Mouse (Mus musculus) stomach, postnatal 0 days (tissue): Measurements from ENCODE around the gene Ofd1. TPM values are rescaled to one million over a fixed set of nuclear protein-coding genes. Genes with fewer than 3 reads are reported as not detected.

ENCODE experiments used
- ATAC-seq: fragments of 200-750 bp; cut with Nextera tagmentation; 2 replicates; pipeline ENCODE4 v1.8.0; 2017; ENCODE audit not compliant: low FRiP score, low TSS enrichment
- DNase-seq: peaks from one replicate; pipeline ENCODE4 v3.0.0-alpha.2; 2016; ENCODE audit warnings: low spot score
- H3K27ac ChIP-seq: fragments of 300-500 bp; sonication (generic); replicated peaks from 2 replicates; pipeline ENCODE4 v1.5.1; 2014; ENCODE audit warnings: mild to moderate bottlenecking, control low read depth
- H3K27me3 ChIP-seq: fragments of 300-500 bp; sonication (generic); 2 replicates; pipeline ENCODE4 v1.6.1; 2014; ENCODE audit warnings: low read length; ENCODE audit not compliant: control insufficient read depth, insufficient read depth
- H3K36me3 ChIP-seq: fragments of 300-500 bp; sonication (generic); 2 replicates; pipeline ENCODE4 v1.6.1; 2014; ENCODE audit warnings: low read length, mixed read lengths; ENCODE audit not compliant: control insufficient read depth, insufficient read depth
- H3K4me1 ChIP-seq: fragments of 300-500 bp; sonication (generic); replicated peaks from 2 replicates; pipeline ENCODE4 v1.6.1; 2014; ENCODE audit warnings: antibody characterized with exemption; ENCODE audit not compliant: control insufficient read depth, insufficient read depth
- H3K4me2 ChIP-seq: fragments of 300-500 bp; sonication (generic); replicated peaks from 2 replicates; pipeline ENCODE4 v1.6.1; 2014; ENCODE audit warnings: low read depth, mild to moderate bottlenecking, control low read depth, moderate library complexity
- H3K4me3 ChIP-seq: fragments of 300-500 bp; sonication (generic); 2 replicates; pipeline ENCODE4 v1.5.1; 2014; ENCODE audit warnings: low read depth, low read length, control low read depth
- H3K9ac ChIP-seq: fragments of 300-500 bp; sonication (generic); 2 replicates; pipeline ENCODE4 v1.6.1; 2014; ENCODE audit warnings: mild to moderate bottlenecking, low read length, control low read depth, mixed read lengths
- H3K9me3 ChIP-seq: fragments of 300-500 bp; sonication (generic); 2 replicates; pipeline ENCODE4 v1.6.1; 2016; ENCODE audit warnings: low read length; ENCODE audit not compliant: control insufficient read depth
- CTCF ChIP-seq: IDR thresholded peaks from 2 replicates; pipeline ENCODE4 v1.5.1; 2016; ENCODE audit warnings: antibody characterized with exemption, low read depth, mild to moderate bottlenecking, moderate library complexity
- EP300 ChIP-seq: optimal IDR thresholded peaks from 2 replicates; pipeline ENCODE3; 2016; ENCODE audit warnings: antibody characterized with exemption
- WGBS: fragments of 180-500 bp; shearing (Covaris S2); extraction: QIAGEN DNeasy Blood & Tissue Kit; methylation state at CpG from one replicate; pipeline ENCODE4 v1.1.7; 2014; 5-methylcytosine and 5-hydroxymethylcytosine counted together
- polyA plus RNA-seq: library from polyadenylated mRNA; unstranded; fragments of >200 nt; fragmentation: Nextera tagmentation; extraction: Ambion mirVana; gene quantifications from 2 replicates; pipeline ENCODE4 v1.2.1, GENCODE M21; 2015

Ofd1 gene
- polyA plus RNA-seq = 4.9 and 5.3 TPM in 2 replicates

DNA sequence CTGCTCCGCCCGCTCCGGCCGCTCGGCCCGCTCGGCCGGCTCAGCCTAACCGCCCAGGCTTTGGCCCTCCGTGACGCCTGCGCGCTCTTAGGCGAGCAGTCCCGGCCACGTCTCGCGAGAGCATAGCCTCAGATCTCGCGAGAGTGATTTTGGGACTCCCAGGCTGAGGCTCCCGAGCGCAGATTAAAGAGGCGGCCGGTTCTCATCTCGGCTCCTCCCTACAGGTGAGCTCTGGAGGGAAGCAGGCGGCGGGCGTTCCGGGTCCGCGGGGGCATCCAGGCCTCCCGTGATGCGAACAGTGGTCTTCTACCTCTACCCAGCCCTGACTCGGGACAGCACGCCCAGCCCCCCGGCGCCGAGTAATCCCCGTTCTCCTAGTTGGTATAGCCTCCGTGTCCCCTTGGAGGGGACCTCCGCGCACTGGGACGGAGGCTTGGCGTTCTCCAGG lies at the start of gene Ofd1:
Gene Ofd1 (minus strand): TSS at position 89 of the 448 bp plus-strand sequence.
- peak within 1 kb of the TSS; percentile 85 for H3K27ac ChIP-seq
- H3K4me2 ChIP-seq = peak within 1 kb of the TSS; percentile 59
- no peaks in the 10 kb centered on the region for H3K4me1 ChIP-seq
- DNase-seq (peak; percentile 88), ATAC-seq (peak; percentile 99)
- H3K36me3 ChIP-seq = no peaks in the 10 kb centered on the region
- TF ChIP-seq CTCF (no peak), EP300 (peak; percentile 95)
- no peaks in the 10 kb centered on the region for H3K9me3 ChIP-seq
- H3K4me3 ChIP-seq = peak within 1 kb of the TSS; percentile 58
- no peaks in the 10 kb centered on the region for H3K27me3 ChIP-seq
- 14% methylated on average over 39 of the region's 44 CpGs for WGBS
- peak within 1 kb of the TSS; percentile 78 for H3K9ac ChIP-seq

DNA sequence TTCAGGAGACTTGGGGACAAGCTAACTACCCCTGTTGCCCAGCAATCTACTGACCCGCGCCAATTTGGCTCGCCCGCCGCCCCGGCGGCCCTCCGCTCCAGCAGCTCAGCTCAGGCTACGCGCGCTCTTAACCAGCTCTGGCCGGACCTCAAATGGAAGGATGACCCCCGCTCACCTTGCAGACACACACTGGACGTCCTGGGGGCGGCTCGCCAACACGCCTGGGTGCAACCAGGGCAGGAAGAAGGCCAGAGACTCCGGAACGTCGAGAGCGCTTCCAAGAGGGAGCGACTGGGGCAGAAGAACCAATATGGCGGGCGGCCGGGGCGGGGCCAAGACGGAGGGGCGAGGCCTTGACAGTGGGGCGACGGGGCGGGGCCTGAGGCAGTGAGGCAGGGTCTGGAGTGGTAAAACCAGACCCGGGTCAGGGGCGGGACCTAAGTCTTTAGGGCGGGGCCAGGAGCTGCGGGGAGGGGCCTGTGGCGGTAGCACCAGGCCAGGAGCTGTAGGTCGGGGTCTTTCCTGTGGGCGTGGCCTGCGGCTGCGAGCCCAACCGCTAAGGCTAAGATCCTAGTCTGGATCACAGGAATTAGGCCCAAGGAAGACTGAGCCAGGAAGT lies 39.0 kb upstream of the Ofd1 start, which contains the start of gene Rab9:
Gene Rab9 (minus strand): TSS at position 503 of the 619 bp plus-strand sequence.
- DNase-seq = peak; percentile 95

DNA sequence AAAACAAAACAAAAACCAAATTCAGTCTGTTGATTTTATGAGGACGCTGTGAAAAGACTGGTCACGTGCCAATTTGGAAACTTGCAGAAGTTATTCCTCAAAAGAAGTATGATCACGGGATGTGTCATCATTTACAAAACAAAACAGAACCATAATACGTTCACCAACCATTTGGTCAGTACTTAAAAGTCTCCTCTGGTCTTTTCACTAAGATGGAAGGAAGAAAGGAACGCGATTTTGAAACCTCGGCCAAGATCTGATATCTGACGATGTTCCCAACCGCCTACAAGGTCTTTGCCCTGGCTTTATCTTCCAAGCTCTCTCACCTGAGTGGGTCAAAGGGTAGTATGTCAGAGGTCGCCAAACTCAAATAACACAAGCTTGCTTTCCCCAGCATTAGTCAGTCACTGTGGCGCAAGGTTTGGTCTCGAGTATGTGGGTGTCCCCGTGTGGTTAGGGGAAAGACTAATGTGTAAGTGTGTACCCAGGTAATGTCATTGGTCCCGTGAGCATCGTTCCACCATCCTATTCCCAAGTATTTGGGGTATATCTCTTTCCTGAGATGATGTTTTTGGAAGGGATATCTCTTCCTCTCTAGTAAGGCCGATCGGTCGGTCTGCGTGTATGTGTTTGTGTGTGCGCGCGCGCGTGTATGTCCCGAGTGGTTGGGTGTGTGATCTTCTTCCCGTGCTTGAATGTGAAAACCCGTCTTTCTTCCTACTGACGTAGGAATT lies 38.3 kb upstream of the Ofd1 start:
- H3K36me3 ChIP-seq = no peaks in the 10 kb centered on the region
- TF ChIP-seq EP300 = no peak
- no peak for TF ChIP-seq CTCF
- no peaks in the 10 kb centered on the region for H3K9me3 ChIP-seq
- H3K4me2 ChIP-seq = peak overlapping the region; percentile 54
- ATAC-seq (peak; percentile 45), DNase-seq (peak; percentile 49)
- H3K27ac ChIP-seq = peak overlapping the region; percentile 91
- peak overlapping the region; percentile 75 for H3K9ac ChIP-seq
- H3K4me3 ChIP-seq = peak overlapping the region; percentile 60
- 13% methylated on average over 28 of the region's 28 CpGs for WGBS
- no peaks in the 10 kb centered on the region for H3K27me3 ChIP-seq
- no peaks in the 10 kb centered on the region for H3K4me1 ChIP-seq

More for the DNA sequence above, 39.0 kb upstream of the Ofd1 start, which contains the start of gene Rab9:
- Histone ChIP-seq H3K4me1 (no peaks in the 10 kb centered on the region), H3K27me3 (no peaks in the 10 kb centered on the region), H3K4me3 (peak within 1 kb of the TSS; percentile 60), H3K27ac (peak within 1 kb of the TSS; percentile 91), H3K36me3 (no peaks in the 10 kb centered on the region), H3K4me2 (peak within 1 kb of the TSS; percentile 54), H3K9me3 (no peaks in the 10 kb centered on the region), H3K9ac (peak within 1 kb of the TSS; percentile 75)
- ATAC-seq = peak; percentile 97
- TF ChIP-seq EP300 (no peak), CTCF (no peak)
- 9% methylated on average over 33 of the region's 41 CpGs for WGBS

DNA sequence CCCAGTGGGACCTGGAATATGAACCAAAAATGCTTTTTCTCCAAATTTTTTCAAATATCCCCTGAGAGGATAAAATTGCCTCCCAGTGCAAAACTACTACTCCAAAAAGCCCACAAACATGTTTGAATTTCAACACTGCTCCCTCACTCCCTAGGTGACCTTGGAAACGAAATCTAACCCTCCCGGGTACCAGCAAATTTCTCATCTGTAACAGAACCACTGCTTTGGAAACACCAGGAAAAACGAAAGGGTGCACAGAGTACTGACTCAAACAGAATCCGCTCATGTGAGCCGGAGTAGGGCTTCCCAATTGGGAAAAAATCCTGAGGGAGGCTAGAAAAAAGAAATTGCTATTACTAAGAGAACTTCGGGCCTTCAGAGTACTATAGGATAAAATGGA lies 36.9 kb upstream of the Ofd1 start:
- WGBS = 55% methylated on average over 6 of the region's 6 CpGs
- Histone ChIP-seq H3K9me3 (no peaks in the 10 kb centered on the region), H3K9ac (no peak overlapping the region), H3K4me2 (peak overlapping the region; percentile 36), H3K27me3 (no peaks in the 10 kb centered on the region), H3K4me1 (no peaks in the 10 kb centered on the region), H3K27ac (no peak overlapping the region), H3K4me3 (no peak overlapping the region), H3K36me3 (no peaks in the 10 kb centered on the region)
- no peak for ATAC-seq
- TF ChIP-seq EP300 = no peak
- TF ChIP-seq CTCF = no peak
- DNase-seq = no peak

DNA sequence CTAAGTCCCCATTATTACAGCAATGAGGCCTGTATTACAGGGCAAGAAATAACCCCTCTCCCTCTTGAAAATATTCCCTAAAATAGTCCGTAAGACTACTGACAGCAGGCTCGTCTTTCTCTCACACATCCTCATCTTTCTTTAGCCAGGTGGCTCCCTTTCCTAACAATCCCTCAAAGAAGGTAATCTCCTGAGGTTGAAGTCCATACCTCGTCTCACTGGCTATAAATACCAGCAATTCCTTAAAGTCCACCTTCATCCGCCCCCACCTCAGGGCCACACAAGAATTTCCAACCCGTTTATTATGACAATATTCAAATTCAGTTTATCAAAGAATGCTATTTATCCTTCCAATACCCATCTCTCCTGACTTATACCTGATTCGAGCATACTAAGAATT lies 32.1 kb upstream of the Ofd1 start:
- no peaks in the 10 kb centered on the region for H3K36me3 ChIP-seq
- TF ChIP-seq CTCF (no peak), EP300 (no peak)

GRCm38 (mm10) chrX:166468321-166468720 lies 27.8 kb upstream of the Ofd1 start:
- Histone ChIP-seq H3K9ac (no peak overlapping the region), H3K4me3 (no peak overlapping the region), H3K27ac (no peak overlapping the region), H3K36me3 (no peaks in the 10 kb centered on the region), H3K4me1 (no peaks in the 10 kb centered on the region), H3K4me2 (no peak overlapping the region), H3K9me3 (no peaks in the 10 kb centered on the region), H3K27me3 (no peaks in the 10 kb centered on the region)
- ATAC-seq (no peak), DNase-seq (no peak)
- TF ChIP-seq CTCF (no peak), EP300 (no peak)
- WGBS = 89% methylated on average over 7 of the region's 7 CpGs

More for the DNA sequence above, 32.1 kb upstream of the Ofd1 start:
- ATAC-seq (no peak), DNase-seq (no peak)
- H3K27ac ChIP-seq = no peak overlapping the region
- no peaks in the 10 kb centered on the region for H3K4me1 ChIP-seq
- H3K9ac ChIP-seq = no peak overlapping the region
- no peaks in the 10 kb centered on the region for H3K27me3 ChIP-seq
- no peaks in the 10 kb centered on the region for H3K9me3 ChIP-seq
- no peak overlapping the region for H3K4me3 ChIP-seq
- 72% methylated on average over 6 of the region's 6 CpGs for WGBS
- H3K4me2 ChIP-seq = no peak overlapping the region
